Mouse (Mus musculus): ENCODE data around the gene AI661453. TPM values are rescaled to one million over a fixed set of nuclear protein-coding genes. Genes with fewer than 3 reads are reported as not detected.
A peak's percentile ranks its signal among the peaks of the same experiment; 100 is the strongest.

The AI661453 gene
- polyA plus RNA-seq, 1 experiment from 2014 or later: 2.8 TPM

- Histone ChIP-seq H3K4me1 (ENCODE audit: insufficient read depth, low read depth, low read length) (peaks cover 44% of the 10 kb centered on the region), H3K36me3 (ENCODE audit: insufficient read depth, low read length) (no peaks in the 10 kb centered on the region), H3K4me2 (replicated peaks; ENCODE audit: low read depth, low read length) (peak within 1 kb of the TSS; percentile 66), H3K27ac (ENCODE audit: low read length) (peak within 1 kb of the TSS; percentile 91), H3K9me3 (ENCODE audit: low read length) (no peaks in the 10 kb centered on the region), H3K4me3 (ENCODE audit: low read depth, low read length) (peak within 1 kb of the TSS; percentile 50), H3K27me3 (replicated peaks; ENCODE audit: insufficient read depth, low read length) (no peaks in the 10 kb centered on the region), H3K9ac (replicated peaks; ENCODE audit: low read depth) (peak within 1 kb of the TSS; percentile 70)
- TF ChIP-seq EP300 (IDR thresholded peaks at IDR 0.05): peak; percentile 72
- 0 out of 2 replicates have a peak, but pooled peaks have one; percentile 5 for TF ChIP-seq CTCF (IDR thresholded peaks at IDR 0.05)
- ATAC-seq: peak; percentile 54
- under 1% methylated on average over 22 of the region's 22 CpGs for WGBS
- peak; percentile 93 for DNase-seq (ENCODE audit: low spot score)
Observed at GRCm38 (mm10) chr17:47504941-47505346, 68.5 kb downstream of the AI661453 start, which contains the start of gene Ccnd3. TSS of gene Ccnd3 (plus strand) at chr17:47505051.

GRCm38 (mm10) chr17:47505566-47505965 is 69.2 kb downstream of the AI661453 start:
- Histone ChIP-seq H3K36me3 (ENCODE audit: insufficient read depth, low read length) (no peaks in the 10 kb centered on the region), H3K27me3 (replicated peaks; ENCODE audit: insufficient read depth, low read length) (no peaks in the 10 kb centered on the region), H3K27ac (ENCODE audit: low read length) (peak overlapping the region; percentile 91), H3K9ac (replicated peaks; ENCODE audit: low read depth) (peak overlapping the region; percentile 70), H3K4me1 (ENCODE audit: insufficient read depth, low read depth, low read length) (peaks cover 44% of the 10 kb centered on the region), H3K9me3 (ENCODE audit: low read length) (no peaks in the 10 kb centered on the region), H3K4me2 (replicated peaks; ENCODE audit: low read depth, low read length) (peak overlapping the region; percentile 66), H3K4me3 (ENCODE audit: low read depth, low read length) (peak overlapping the region; percentile 50)
- WGBS: 57% methylated on average over 2 of the region's 2 CpGs
- ATAC-seq (no peak), DNase-seq (ENCODE audit: low spot score) (peak; percentile 31)
- no peak for TF ChIP-seq EP300 (IDR thresholded peaks at IDR 0.05)
- TF ChIP-seq CTCF (IDR thresholded peaks at IDR 0.05): no peak

GRCm38 (mm10) chr17:47506042-47506441 is 69.6 kb downstream of the AI661453 start:
- peak overlapping the region; percentile 70 for H3K9ac ChIP-seq (replicated peaks; ENCODE audit: low read depth)
- H3K4me1 ChIP-seq (ENCODE audit: insufficient read depth, low read depth, low read length): peaks cover 45% of the 10 kb centered on the region
- H3K36me3 ChIP-seq (ENCODE audit: insufficient read depth, low read length): no peaks in the 10 kb centered on the region
- DNase-seq (ENCODE audit: low spot score): peak; percentile 18
- H3K27ac ChIP-seq (ENCODE audit: low read length): peak overlapping the region; percentile 91; the same call in 1 of the 2 replicates
- H3K4me2 ChIP-seq (replicated peaks; ENCODE audit: low read depth, low read length): peak overlapping the region; percentile 66
- no peaks in the 10 kb centered on the region for H3K27me3 ChIP-seq (replicated peaks; ENCODE audit: insufficient read depth, low read length)
- TF ChIP-seq CTCF (IDR thresholded peaks at IDR 0.05) (no peak), EP300 (IDR thresholded peaks at IDR 0.05) (no peak)
- no peak for ATAC-seq
- H3K9me3 ChIP-seq (ENCODE audit: low read length): no peaks in the 10 kb centered on the region
- 93% methylated on average over 1 of the region's 1 CpGs for WGBS
- H3K4me3 ChIP-seq (ENCODE audit: low read depth, low read length): peak overlapping the region; percentile 50

GRCm38 (mm10) chr17:47506697-47507096 is 70.3 kb downstream of the AI661453 start:
- no peaks in the 10 kb centered on the region for H3K36me3 ChIP-seq (ENCODE audit: insufficient read depth, low read length)
- peaks cover 40% of the 10 kb centered on the region for H3K4me1 ChIP-seq (ENCODE audit: insufficient read depth, low read depth, low read length)
- WGBS: 82% methylated on average over 4 of the region's 4 CpGs
- H3K4me2 ChIP-seq (replicated peaks; ENCODE audit: low read depth, low read length): peak overlapping the region; percentile 66
- H3K4me3 ChIP-seq (ENCODE audit: low read depth, low read length): no peak overlapping the region; the same call in 1 of the 2 replicates
- H3K9ac ChIP-seq (replicated peaks; ENCODE audit: low read depth): no peak overlapping the region
- ATAC-seq (no peak), DNase-seq (ENCODE audit: low spot score) (no peak)
- 0 out of 2 replicates have a peak overlapping the region, but pooled peaks have one; percentile 99 for H3K27ac ChIP-seq (ENCODE audit: low read length)
- no peaks in the 10 kb centered on the region for H3K27me3 ChIP-seq (replicated peaks; ENCODE audit: insufficient read depth, low read length)
- H3K9me3 ChIP-seq (ENCODE audit: low read length): no peaks in the 10 kb centered on the region
- TF ChIP-seq EP300 (IDR thresholded peaks at IDR 0.05) (no peak), CTCF (IDR thresholded peaks at IDR 0.05) (no peak)

- no peak for TF ChIP-seq EP300 (IDR thresholded peaks at IDR 0.05)
- no peak for TF ChIP-seq CTCF (IDR thresholded peaks at IDR 0.05)
- 41% methylated on average over 2 of the region's 2 CpGs for WGBS
- H3K4me1 ChIP-seq (ENCODE audit: insufficient read depth, low read depth, low read length): peaks cover 46% of the 10 kb centered on the region
Observed at GRCm38 (mm10) chr17:47507523-47507922, 71.1 kb downstream of the AI661453 start.

GRCm38 (mm10) chr17:47508012-47508608 is 71.7 kb downstream of the AI661453 start:
- Histone ChIP-seq H3K9ac (replicated peaks; ENCODE audit: low read depth) (peak overlapping the region; percentile 55; the same call in 1 of the 2 replicates), H3K4me3 (ENCODE audit: low read depth, low read length) (peak overlapping the region; percentile 35), H3K4me2 (replicated peaks; ENCODE audit: low read depth, low read length) (peak overlapping the region; percentile 66), H3K27me3 (replicated peaks; ENCODE audit: insufficient read depth, low read length) (no peaks in the 10 kb centered on the region), H3K36me3 (ENCODE audit: insufficient read depth, low read length) (no peaks in the 10 kb centered on the region), H3K4me1 (ENCODE audit: insufficient read depth, low read depth, low read length) (peaks cover 52% of the 10 kb centered on the region), H3K27ac (ENCODE audit: low read length) (peak overlapping the region; percentile 99), H3K9me3 (ENCODE audit: low read length) (no peaks in the 10 kb centered on the region)
- TF ChIP-seq CTCF (IDR thresholded peaks at IDR 0.05): 0 out of 2 replicates have a peak, but pooled peaks have one; percentile 12
- peak; percentile 100 for TF ChIP-seq EP300 (IDR thresholded peaks at IDR 0.05)
- ATAC-seq (peak; percentile 80), DNase-seq (ENCODE audit: low spot score) (peak; percentile 99)
- 2% methylated on average over 12 of the region's 12 CpGs for WGBS

More at GRCm38 (mm10) chr17:47507523-47507922, 71.1 kb downstream of the AI661453 start:
- no peak for ATAC-seq
- H3K4me2 ChIP-seq (replicated peaks; ENCODE audit: low read depth, low read length): peak overlapping the region; percentile 66
- DNase-seq (ENCODE audit: low spot score): peak; percentile 13
- H3K36me3 ChIP-seq (ENCODE audit: insufficient read depth, low read length): no peaks in the 10 kb centered on the region
- H3K27ac ChIP-seq (ENCODE audit: low read length): peak overlapping the region; percentile 99
- H3K27me3 ChIP-seq (replicated peaks; ENCODE audit: insufficient read depth, low read length): no peaks in the 10 kb centered on the region
- 0 out of 2 replicates have a peak overlapping the region, but pooled peaks have one; percentile 35 for H3K4me3 ChIP-seq (ENCODE audit: low read depth, low read length)
- H3K9ac ChIP-seq (replicated peaks; ENCODE audit: low read depth): no peak overlapping the region
- no peaks in the 10 kb centered on the region for H3K9me3 ChIP-seq (ENCODE audit: low read length)

Data from lung, postnatal 0 days (tissue).